Mouse (Mus musculus): ENCODE data around the gene Surf2. TPM values are rescaled to one million over a fixed set of nuclear protein-coding genes. Genes with fewer than 3 reads are reported as not detected.
A peak's percentile ranks its signal among the peaks of the same experiment; 100 is the strongest.

Gene Surf2
- polyA plus RNA-seq, 1 experiment from 2014 or later = 50.6 TPM

DNA sequence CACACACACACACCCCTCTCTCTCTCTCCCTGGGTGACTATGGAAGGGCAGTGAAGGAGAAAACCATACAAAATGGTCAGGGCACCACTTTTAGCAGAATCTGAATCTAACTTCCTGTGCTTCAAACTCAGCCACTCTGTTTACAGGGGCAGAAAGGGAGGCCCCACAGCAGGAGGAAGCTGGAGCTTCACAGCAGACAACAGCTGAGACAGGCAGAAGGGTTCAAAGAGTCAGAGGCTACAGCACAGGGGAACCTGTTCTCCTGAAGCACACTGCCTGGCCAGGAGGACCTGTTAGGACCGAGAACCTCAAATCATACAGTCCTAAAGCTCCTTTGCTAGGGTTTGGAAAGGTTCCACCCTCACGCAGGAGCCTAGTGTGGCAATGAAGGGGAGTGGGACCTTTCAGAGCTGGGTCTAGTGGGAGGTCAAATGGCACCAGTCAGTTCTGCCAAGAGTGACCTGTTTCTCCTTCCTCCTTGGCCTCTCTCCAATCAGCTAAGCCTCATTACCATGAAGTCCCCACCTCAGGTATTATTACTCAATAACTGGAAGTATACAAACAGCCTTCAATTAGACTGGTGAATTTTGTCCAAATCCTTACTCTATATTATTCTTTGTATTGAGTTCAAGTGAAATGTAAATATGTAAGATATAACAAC lies 38.7 kb downstream of the Surf2 start:
- H3K4me3 ChIP-seq = no peak overlapping the region
- no peak overlapping the region for H3K27ac ChIP-seq
- no peaks in the 10 kb centered on the region for H3K27me3 ChIP-seq (ENCODE audit: low read depth, poor library complexity, severe bottlenecking)
- no peaks in the 10 kb centered on the region for H3K9me3 ChIP-seq (replicated peaks)
- no peaks in the 10 kb centered on the region for H3K4me1 ChIP-seq
- peaks cover 97% of the 10 kb centered on the region for H3K36me3 ChIP-seq
- no peak for DNase-seq (ENCODE audit: low spot score)
- WGBS = 86% methylated on average over 2 of the region's 2 CpGs

- H3K4me1 ChIP-seq = 0 out of 2 replicates have a peak, but pooled peaks cover 3% of the 10 kb centered on the region
- WGBS = 94% methylated on average over 12 of the region's 12 CpGs
- H3K27me3 ChIP-seq (ENCODE audit: low read depth, poor library complexity, severe bottlenecking) = no peaks in the 10 kb centered on the region
- peaks cover 97% of the 10 kb centered on the region for H3K36me3 ChIP-seq
- no peak overlapping the region for H3K4me3 ChIP-seq
- no peak overlapping the region for H3K27ac ChIP-seq
- no peak for DNase-seq (ENCODE audit: low spot score)
- no peaks in the 10 kb centered on the region for H3K9me3 ChIP-seq (replicated peaks)
These were observed 40.8 kb downstream of the Surf2 start for GRCm38 (mm10) chr2:26956811-26957487.

DNA sequence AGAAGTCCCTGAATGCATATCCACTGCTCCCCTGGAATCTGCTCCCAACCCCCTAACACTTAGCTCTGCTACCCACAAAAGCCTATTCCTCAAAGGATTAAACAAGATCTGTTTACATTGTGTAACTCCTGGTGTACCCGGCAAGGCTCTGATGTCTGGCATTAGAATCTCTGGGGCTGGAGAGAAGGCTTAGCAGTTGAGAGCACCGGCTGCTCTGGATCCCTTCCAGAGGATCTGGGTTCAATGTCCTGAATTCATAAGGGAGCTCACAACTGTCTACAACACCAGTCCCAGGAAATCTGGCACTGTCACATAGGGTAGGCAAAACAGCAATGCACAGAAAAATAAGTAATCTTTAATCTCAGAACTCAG lies 41.3 kb downstream of the Surf2 start:
- peaks cover 97% of the 10 kb centered on the region for H3K36me3 ChIP-seq
- H3K4me3 ChIP-seq = no peak overlapping the region
- DNase-seq (ENCODE audit: low spot score) = no peak
- H3K27me3 ChIP-seq (ENCODE audit: low read depth, poor library complexity, severe bottlenecking) = no peaks in the 10 kb centered on the region
- no peaks in the 10 kb centered on the region for H3K9me3 ChIP-seq (replicated peaks)
- WGBS = 90% methylated on average over 2 of the region's 2 CpGs
- H3K27ac ChIP-seq = no peak overlapping the region
- H3K4me1 ChIP-seq = 0 out of 2 replicates have a peak, but pooled peaks cover 4% of the 10 kb centered on the region

DNA sequence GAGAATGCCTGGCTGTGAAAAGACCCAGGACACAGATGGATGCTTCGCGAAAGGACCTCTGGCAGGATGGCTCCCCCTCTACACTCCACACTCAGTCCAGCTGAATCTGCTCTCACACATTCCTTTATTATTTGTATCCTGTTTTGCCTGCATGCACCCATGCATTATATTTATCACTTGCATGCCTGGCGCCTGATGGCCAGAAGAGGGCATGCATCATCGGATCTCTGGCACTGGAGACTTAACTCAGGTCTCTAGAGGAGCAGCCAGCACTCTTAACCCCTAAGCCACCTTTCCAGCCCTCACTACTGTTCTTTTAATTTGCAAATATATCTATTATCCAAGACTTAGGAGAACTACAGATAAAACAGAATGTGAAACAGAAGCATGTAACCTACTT lies 44.6 kb downstream of the Surf2 start:
- Histone ChIP-seq H3K9me3 (replicated peaks) (no peaks in the 10 kb centered on the region), H3K27ac (no peak overlapping the region), H3K4me3 (no peak overlapping the region), H3K4me1 (peaks cover 20% of the 10 kb centered on the region), H3K36me3 (peaks cover 65% of the 10 kb centered on the region), H3K27me3 (ENCODE audit: low read depth, poor library complexity, severe bottlenecking) (no peaks in the 10 kb centered on the region)
- no peak for DNase-seq (ENCODE audit: low spot score)
- WGBS = 88% methylated on average over 4 of the region's 4 CpGs

GRCm38 (mm10) chr2:26963923-26964723 lies 48.0 kb downstream of the Surf2 start, which contains the start of gene Rexo4:
Gene Rexo4 (minus strand): TSS chr2:26964386.
- Histone ChIP-seq H3K9me3 (replicated peaks) (no peaks in the 10 kb centered on the region), H3K27me3 (ENCODE audit: low read depth, poor library complexity, severe bottlenecking) (no peaks in the 10 kb centered on the region), H3K36me3 (peaks cover 32% of the 10 kb centered on the region), H3K4me3 (peak within 1 kb of the TSS; percentile 63), H3K4me1 (peaks cover 20% of the 10 kb centered on the region), H3K27ac (peak within 1 kb of the TSS; percentile 95)
- peak; percentile 95 for DNase-seq (ENCODE audit: low spot score)
- under 1% methylated on average over 50 of the region's 50 CpGs for WGBS

DNA sequence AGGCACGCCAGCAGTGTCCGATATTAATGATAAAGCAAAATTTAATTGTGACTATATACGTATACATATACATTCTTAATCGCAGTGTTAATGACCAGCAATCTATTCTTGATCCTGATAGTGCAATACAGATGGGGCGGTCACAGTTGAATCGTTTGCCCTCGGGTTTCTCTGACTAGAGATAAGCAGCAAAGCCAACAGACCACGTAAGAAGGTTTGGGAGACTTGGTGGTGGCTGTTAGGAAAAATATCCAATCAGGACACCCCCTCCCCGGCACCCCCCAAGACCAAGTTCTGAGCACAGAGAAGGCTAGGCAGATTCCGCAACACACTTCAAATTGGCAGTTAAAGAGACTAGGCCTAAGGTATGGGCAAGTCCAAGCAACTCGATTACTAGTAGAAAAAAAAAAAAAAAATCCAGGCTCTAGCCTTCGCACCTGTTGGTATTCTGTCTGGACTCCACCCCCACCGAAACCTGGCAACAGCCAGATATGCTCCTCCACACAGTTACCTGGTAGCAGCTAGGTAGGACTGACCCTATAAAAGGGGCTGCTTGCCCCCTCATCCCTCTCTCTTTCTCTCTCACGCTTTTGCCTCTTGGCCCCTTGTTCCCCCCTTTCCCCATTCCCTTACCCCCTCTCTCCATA lies 48.7 kb downstream of the Surf2 start:
- Histone ChIP-seq H3K4me3 (peak overlapping the region; percentile 63), H3K9me3 (replicated peaks) (no peaks in the 10 kb centered on the region), H3K27me3 (ENCODE audit: low read depth, poor library complexity, severe bottlenecking) (no peaks in the 10 kb centered on the region), H3K4me1 (peaks cover 20% of the 10 kb centered on the region), H3K27ac (peak overlapping the region; percentile 95), H3K36me3 (peaks cover 27% of the 10 kb centered on the region)
- WGBS = 16% methylated on average over 14 of the region's 14 CpGs
- no peak for DNase-seq (ENCODE audit: low spot score)

- no peaks in the 10 kb centered on the region for H3K9me3 ChIP-seq (replicated peaks)
- H3K4me3 ChIP-seq = no peak overlapping the region
- 73% methylated on average over 2 of the region's 2 CpGs for WGBS
- no peak for DNase-seq (ENCODE audit: low spot score)
- H3K4me1 ChIP-seq = peaks cover 24% of the 10 kb centered on the region
- H3K27me3 ChIP-seq (ENCODE audit: low read depth, poor library complexity, severe bottlenecking) = no peaks in the 10 kb centered on the region
- no peak overlapping the region for H3K27ac ChIP-seq
- H3K36me3 ChIP-seq = peaks cover 3% of the 10 kb centered on the region
These were observed 51.1 kb downstream of the Surf2 start for GRCm38 (mm10) chr2:26967262-26967661.

Other genes with a start within 250 kb of the Surf2 start
- gene Lcn4, start 245.1 kb upstream of the Surf2 start, polyA plus RNA-seq (2016; fragmentation: Nextera tagmentation; extraction: Ambion mirVana) = not detected in 2 replicates
- not detected in 2 replicates for gene Abo, start 51.4 kb upstream of the Surf2 start, polyA plus RNA-seq (2016; fragmentation: Nextera tagmentation; extraction: Ambion mirVana)
- 42.1 and 43.0 TPM in 2 replicates for gene Surf6, start 13.5 kb upstream of the Surf2 start, polyA plus RNA-seq (2016; fragmentation: Nextera tagmentation; extraction: Ambion mirVana)
- gene Med22, start 5.7 kb upstream of the Surf2 start, polyA plus RNA-seq (2016; fragmentation: Nextera tagmentation; extraction: Ambion mirVana) = 79.3 and 82.8 TPM in 2 replicates
- gene Rpl7a, start 5.6 kb upstream of the Surf2 start, polyA plus RNA-seq (2016; fragmentation: Nextera tagmentation; extraction: Ambion mirVana) = 702 and 807 TPM in 2 replicates
- 44.0 and 50.3 TPM in 2 replicates for gene Surf1, start 163 bp downstream of the Surf2 start, polyA plus RNA-seq (2016; fragmentation: Nextera tagmentation; extraction: Ambion mirVana)
- 171 and 192 TPM in 2 replicates for gene Surf4, start 17.6 kb downstream of the Surf2 start, polyA plus RNA-seq (2016; fragmentation: Nextera tagmentation; extraction: Ambion mirVana)
- 0.06 TPM in 1 of 2 replicates, not detected in the other for gene Stkld1, start 17.7 kb downstream of the Surf2 start, polyA plus RNA-seq (2016; fragmentation: Nextera tagmentation; extraction: Ambion mirVana)
- gene Rexo4, start 48.0 kb downstream of the Surf2 start, polyA plus RNA-seq (2016; fragmentation: Nextera tagmentation; extraction: Ambion mirVana) = 59.4 and 61.0 TPM in 2 replicates
- gene Adamts13, start 57.0 kb downstream of the Surf2 start, polyA plus RNA-seq (2016; fragmentation: Nextera tagmentation; extraction: Ambion mirVana) = 0.04 TPM in 1 of 2 replicates, not detected in the other
- 86.4 and 109 TPM in 2 replicates for gene Cacfd1, start 93.6 kb downstream of the Surf2 start, polyA plus RNA-seq (2016; fragmentation: Nextera tagmentation; extraction: Ambion mirVana)
- gene Slc2a6, start 111.6 kb downstream of the Surf2 start, polyA plus RNA-seq (2016; fragmentation: Nextera tagmentation; extraction: Ambion mirVana) = 0.49 and 0.91 TPM in 2 replicates
- gene Mymk, start 155.8 kb downstream of the Surf2 start, polyA plus RNA-seq (2016; fragmentation: Nextera tagmentation; extraction: Ambion mirVana) = 0.16 and 1.5 TPM in 2 replicates
- gene Adamtsl2, start 163.0 kb downstream of the Surf2 start, polyA plus RNA-seq (2016; fragmentation: Nextera tagmentation; extraction: Ambion mirVana) = 3.5 and 9.1 TPM in 2 replicates
- 0.48 and 0.79 TPM in 2 replicates for gene Fam163b, start 226.1 kb downstream of the Surf2 start, polyA plus RNA-seq (2016; fragmentation: Nextera tagmentation; extraction: Ambion mirVana)
- not detected in 2 replicates for gene Dbh, start 248.9 kb downstream of the Surf2 start, polyA plus RNA-seq (2016; fragmentation: Nextera tagmentation; extraction: Ambion mirVana)

Measured in limb, embryonic 10.5 days (tissue).